Mouse (Mus musculus): ENCODE measurements around the gene Pogz.
"Not testable (repeated sequence)": the region's sequence is repeated elsewhere in the genome, so short reads cannot be mapped to it uniquely, and the experiment has no call there.

DNA sequence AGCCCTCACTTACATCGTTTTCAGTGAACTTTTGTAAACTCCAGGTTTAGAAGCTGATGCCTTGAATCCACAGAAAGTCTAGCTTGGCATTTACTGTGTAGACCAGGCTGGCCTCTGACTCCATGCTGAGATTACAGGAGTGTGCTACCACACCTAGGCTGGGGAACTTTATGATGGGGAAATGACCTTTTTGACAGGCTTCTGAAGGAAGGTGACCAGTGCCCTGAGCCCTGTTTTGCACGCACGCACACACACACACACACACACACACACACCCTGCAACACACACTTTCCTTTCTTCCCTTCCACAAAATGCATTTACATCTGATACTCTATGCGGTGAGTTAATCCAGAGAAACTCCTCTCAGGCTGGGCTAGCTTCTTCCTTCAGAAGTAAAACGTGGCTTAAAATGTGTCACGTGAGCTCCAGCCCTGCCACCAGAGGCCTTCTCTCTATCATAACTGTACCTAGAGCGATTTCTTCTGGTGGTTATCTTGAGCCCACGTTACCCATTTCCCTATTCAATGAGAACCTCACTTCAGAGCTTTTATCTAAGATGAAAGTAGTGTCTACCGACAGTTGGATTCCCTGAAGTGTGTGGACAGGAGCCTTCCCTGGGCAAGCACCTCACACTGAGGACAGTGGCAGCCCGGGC is 94.2 kb downstream of the Pogz start:
- TF ChIP-seq CEBPB (IDR thresholded peaks at IDR 0.05; ENCODE audit: low read depth); CTCF (IDR thresholded peaks at IDR 0.05; ENCODE audit: control insufficient read depth, insufficient read depth, insufficient read length); MYOG (IDR thresholded peaks at IDR 0.05; ENCODE audit: control insufficient read depth, extremely low read depth, insufficient read length); FOSL1 (IDR thresholded peaks at IDR 0.05; ENCODE audit: insufficient read depth, low read length, poor library complexity, severe bottlenecking); MAX (IDR thresholded peaks at IDR 0.05); MYOD1 (IDR thresholded peaks at IDR 0.05; ENCODE audit: control insufficient read depth, insufficient read length, low read depth): not testable (repeated sequence)
